Mouse (Mus musculus) embryo, embryonic 10 days (tissue): ENCODE measurements at regions not wholly inside any gene's neighbourhood (a gene's known extent, or its start where the extent isn't known, plus 50 kb on each side); places are given as distances from the start of the nearest gene placed in this dataset.
"Not testable (repeated sequence)": the region's sequence is repeated elsewhere in the genome, so short reads cannot be mapped to it uniquely, and the experiment has no call there.

Experiments
- DNase-seq: peaks from one replicate; pipeline ENCODE4 v3.0.0-alpha.2; 2015; ENCODE audit warnings: low spot score

DNA sequence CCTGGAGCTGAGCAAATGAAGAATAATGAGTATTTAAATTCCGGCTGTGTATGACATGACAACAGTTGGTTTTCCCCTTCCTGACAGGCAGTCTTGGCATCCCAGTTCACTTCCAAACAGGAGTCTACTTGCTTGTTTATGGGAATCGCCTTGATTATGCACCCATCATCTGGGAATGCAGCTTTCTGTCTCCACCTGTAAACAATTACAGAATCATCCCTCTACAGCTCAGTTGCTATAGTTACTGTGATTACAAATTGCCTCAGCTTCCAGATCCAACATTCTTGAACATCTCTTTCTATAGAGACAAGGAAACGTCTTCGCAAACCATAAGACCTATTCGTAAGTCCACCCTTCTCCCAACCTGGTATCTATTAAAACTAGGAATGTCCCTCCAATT, 582.6 kb upstream of the Igfbp3 start:
- DNase-seq = no peak

DNA sequence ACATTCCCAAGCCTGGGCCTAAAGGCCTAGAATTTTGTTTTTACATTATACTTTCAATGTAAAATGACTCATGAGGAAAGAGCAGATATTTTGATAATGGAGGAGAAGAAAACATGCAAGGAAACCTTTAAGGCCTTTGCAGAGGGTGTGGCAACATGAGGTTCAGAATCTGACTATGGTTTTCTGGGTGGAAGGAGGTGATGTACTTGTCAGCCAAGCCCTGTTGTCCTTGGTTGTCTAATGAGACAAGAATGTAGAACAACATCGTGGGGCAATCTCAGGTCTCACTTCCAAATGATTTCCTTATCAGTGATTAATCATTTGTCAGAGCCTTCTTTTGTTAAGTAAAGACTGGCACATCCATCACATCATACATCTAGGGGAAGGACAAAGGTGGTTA, 580.5 kb upstream of the Igfbp3 start:
- DNase-seq = no peak

DNA sequence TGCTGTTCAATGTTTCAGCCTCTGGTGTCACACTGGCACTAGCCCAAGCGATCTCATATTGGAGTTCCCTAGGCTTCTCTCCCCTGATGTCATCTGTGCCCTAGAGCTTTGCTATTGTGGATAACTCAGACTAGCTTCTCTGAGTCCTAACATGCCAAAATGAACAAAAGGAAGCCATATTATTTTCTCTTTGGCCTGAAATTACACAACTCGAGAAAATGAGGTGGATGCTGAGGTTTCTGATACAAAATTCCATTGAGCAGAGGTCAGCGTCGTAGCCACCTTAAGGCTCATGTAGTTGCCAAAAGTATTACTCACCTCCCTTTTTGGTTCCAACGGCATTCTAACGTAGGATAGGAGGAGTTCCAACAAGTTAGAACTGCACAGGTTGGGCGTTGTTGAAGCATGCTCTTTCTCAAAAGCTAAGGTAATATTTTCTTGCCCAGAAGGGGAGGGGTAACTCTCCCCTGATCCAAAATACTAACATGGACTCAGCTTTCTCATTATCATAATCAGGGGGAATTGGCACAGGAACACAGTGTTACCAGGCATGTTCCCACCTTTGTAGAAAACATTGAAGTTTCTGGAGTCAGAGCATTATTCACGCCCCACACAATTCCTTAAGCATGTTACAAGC, 566.9 kb upstream of the Igfbp3 start:
- DNase-seq = no peak

DNA sequence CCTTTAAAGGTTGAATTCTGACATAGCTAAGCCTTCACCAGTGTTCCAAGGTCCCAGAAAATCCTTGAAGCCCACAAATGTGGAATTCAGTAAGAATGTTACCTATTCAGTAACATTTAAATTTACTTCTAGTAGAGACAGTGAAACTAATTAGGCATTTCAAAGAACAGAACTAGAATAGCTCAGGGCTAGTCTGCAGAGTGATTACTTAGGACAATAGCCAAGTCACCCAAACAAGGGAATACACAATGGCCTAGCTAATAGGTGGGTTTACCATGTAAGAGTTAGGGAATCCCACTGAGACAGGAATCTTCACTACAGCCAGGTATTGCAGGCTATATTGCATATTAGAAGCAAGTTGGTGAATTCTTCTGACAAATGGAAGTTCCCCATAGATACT, 561.6 kb upstream of the Igfbp3 start:
- DNase-seq = not testable (repeated sequence)

DNA sequence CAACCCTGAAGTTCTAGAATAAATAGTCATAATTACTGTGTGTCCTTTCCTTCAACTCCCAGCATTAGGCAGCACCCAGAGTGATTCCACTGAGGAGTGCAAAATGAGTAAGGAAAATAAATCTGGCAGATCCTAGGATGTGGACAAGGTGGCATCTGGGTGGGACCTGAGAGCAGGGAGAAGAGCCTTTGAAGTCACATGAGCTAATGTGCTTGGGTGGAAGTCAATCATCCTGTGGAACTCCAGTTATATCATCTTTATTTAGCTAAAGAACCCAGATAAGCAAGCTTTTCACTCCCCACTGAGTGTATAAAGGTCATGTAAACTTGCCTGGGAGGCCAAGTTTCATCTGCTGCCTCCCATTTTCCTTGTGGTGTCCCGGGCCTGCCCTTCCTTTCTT, 551.6 kb upstream of the Igfbp3 start:
- peak; percentile 8 for DNase-seq

DNA sequence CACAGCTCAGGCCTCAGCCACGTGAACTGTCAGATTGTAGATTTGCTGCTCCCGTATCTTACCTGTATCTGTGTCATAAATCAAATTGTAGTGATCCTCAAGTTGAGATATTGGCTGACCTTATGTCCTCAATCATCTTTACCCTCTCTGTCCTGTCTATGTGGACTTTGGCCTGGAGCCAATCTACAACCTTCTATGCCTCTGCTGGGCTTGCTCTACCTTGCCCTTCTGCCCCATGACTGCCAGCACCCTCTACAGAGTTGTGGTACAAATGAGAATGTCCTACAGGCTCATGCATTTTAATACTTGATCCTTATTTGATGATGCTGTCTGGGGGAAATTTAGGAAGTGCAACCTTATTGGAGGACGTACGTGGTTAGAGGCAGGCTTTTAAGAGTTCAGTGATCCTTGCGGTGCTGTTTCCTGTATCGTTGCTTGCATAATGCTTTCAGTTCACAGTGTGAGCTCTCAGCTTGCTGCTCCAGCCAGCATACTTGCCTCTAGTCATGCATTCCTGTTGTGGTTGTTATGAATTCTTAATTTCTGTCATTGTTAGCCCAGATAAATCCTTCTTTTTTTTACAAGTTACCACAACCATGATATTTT, 545.2 kb upstream of the Igfbp3 start:
- DNase-seq = no peak
